Mouse (Mus musculus): ENCODE measurements at regions not wholly inside any gene's neighbourhood (a gene's known extent, or its start where the extent isn't known, plus 50 kb on each side); places are given as distances from the start of the nearest gene placed in this dataset.

GRCm38 (mm10) chr2:123806370-123806769 lies 283.4 kb upstream of the Sema6d start:
- WGBS: 68% methylated on average over 2 of the region's 2 CpGs
- no peak overlapping the region for H3K27ac ChIP-seq (ENCODE audit: insufficient read depth, low read depth, low read length)
- no peak for TF ChIP-seq POLR2A (IDR thresholded peaks at IDR 0.05; ENCODE audit: insufficient read depth, low read depth, low read length)
- TF ChIP-seq CTCF (IDR thresholded peaks at IDR 0.05; ENCODE audit: insufficient read depth, low read depth, low read length): no peak
- H3K4me3 ChIP-seq (ENCODE audit: insufficient read depth, low read depth, low read length): no peak overlapping the region
- H3K4me1 ChIP-seq (ENCODE audit: control insufficient read depth, insufficient read depth, low read length): no peaks in the 10 kb centered on the region

- Histone ChIP-seq H3K4me1 (ENCODE audit: control insufficient read depth, insufficient read depth, low read length) (peaks cover 5% of the 10 kb centered on the region; the same call in 1 of the 2 replicates), H3K27ac (ENCODE audit: insufficient read depth, low read depth, low read length) (peak overlapping the region; percentile 72; the same call in 1 of the 2 replicates), H3K4me3 (ENCODE audit: insufficient read depth, low read depth, low read length) (no peak overlapping the region)
- TF ChIP-seq CTCF (IDR thresholded peaks at IDR 0.05; ENCODE audit: insufficient read depth, low read depth, low read length) (no peak), POLR2A (IDR thresholded peaks at IDR 0.05; ENCODE audit: insufficient read depth, low read depth, low read length) (no peak)
- 43% methylated on average over 15 of the region's 15 CpGs for WGBS
These were observed 276.4 kb upstream of the Sema6d start for GRCm38 (mm10) chr2:123813182-123813949.

DNA sequence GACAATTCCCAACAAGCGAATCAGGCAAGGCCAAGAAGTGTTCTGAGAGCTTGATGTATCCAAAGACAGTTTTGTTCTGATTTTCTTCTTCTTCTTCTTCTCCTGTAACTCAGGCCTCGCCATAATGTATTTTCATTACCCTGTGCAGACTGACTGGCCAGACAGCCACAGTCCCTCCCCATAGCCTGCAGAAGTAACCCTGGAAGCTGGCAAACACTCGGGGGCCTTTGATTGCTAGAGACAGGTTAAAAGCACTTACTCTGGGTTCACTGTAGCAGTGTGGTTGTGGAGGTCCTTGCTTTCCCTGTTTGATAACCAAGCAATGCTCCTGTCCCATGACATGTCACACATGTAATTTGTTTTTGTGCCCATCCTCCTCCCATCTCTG lies 275.8 kb upstream of the Sema6d start:
- 51% methylated on average over 3 of the region's 3 CpGs for WGBS
- Histone ChIP-seq H3K27ac (ENCODE audit: insufficient read depth, low read depth, low read length) (peak overlapping the region; percentile 72), H3K4me1 (ENCODE audit: control insufficient read depth, insufficient read depth, low read length) (peaks cover 5% of the 10 kb centered on the region; the same call in 1 of the 2 replicates), H3K4me3 (ENCODE audit: insufficient read depth, low read depth, low read length) (no peak overlapping the region)
- TF ChIP-seq CTCF (IDR thresholded peaks at IDR 0.05; ENCODE audit: insufficient read depth, low read depth, low read length) (no peak), POLR2A (IDR thresholded peaks at IDR 0.05; ENCODE audit: insufficient read depth, low read depth, low read length) (no peak)

DNA sequence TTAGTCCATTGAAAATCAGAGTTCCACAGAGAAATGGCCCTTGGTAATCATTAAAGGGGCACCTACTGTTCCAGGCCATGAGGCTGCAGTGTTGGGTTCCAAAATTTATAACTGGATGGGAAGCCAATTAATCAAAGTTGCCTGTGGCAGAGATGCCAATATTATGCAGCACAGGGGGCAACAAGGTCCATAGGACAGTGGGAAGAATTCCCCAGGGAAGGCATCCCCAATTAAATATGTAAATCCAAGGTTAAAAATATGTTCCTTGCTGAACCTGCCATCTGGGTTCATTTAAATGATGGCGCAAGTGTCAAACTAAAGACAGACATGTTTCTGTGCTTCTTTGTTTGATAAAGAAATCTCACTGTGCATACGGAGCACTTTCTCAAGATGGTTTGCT lies 273.1 kb upstream of the Sema6d start:
- no peak for TF ChIP-seq POLR2A (IDR thresholded peaks at IDR 0.05; ENCODE audit: insufficient read depth, low read depth, low read length)
- no peak for TF ChIP-seq CTCF (IDR thresholded peaks at IDR 0.05; ENCODE audit: insufficient read depth, low read depth, low read length)
- WGBS: 90% methylated on average over 2 of the region's 2 CpGs
- H3K4me1 ChIP-seq (ENCODE audit: control insufficient read depth, insufficient read depth, low read length): peaks cover 5% of the 10 kb centered on the region; the same call in 1 of the 2 replicates
- no peak overlapping the region for H3K4me3 ChIP-seq (ENCODE audit: insufficient read depth, low read depth, low read length)
- H3K27ac ChIP-seq (ENCODE audit: insufficient read depth, low read depth, low read length): no peak overlapping the region

- Histone ChIP-seq H3K27ac (ENCODE audit: insufficient read depth, low read depth, low read length) (no peak overlapping the region), H3K4me3 (ENCODE audit: insufficient read depth, low read depth, low read length) (no peak overlapping the region)
- WGBS: 15% methylated on average over 1 of the region's 1 CpGs
These were observed 256.1 kb upstream of the Sema6d start for GRCm38 (mm10) chr2:123833540-123834136.

More at GRCm38 (mm10) chr2:123833540-123834136, 256.1 kb upstream of the Sema6d start:
- no peak for TF ChIP-seq CTCF (IDR thresholded peaks at IDR 0.05; ENCODE audit: insufficient read depth, low read depth, low read length)
- TF ChIP-seq POLR2A (IDR thresholded peaks at IDR 0.05; ENCODE audit: insufficient read depth, low read depth, low read length): no peak
- H3K4me1 ChIP-seq (ENCODE audit: control insufficient read depth, insufficient read depth, low read length): no peaks in the 10 kb centered on the region
